Mouse (Mus musculus) adrenal gland, adult 8-10 months (tissue): Measurements from ENCODE around the gene Cenpp. TPM values are rescaled to one million over a fixed set of nuclear protein-coding genes. Genes with fewer than 3 reads are reported as not detected.

Source experiments
- DNase-seq: peaks from one replicate; pipeline ENCODE4 v3.0.0; 2022
- total RNA-seq, 4 experiments: library from RNA; stranded (reverse); gene quantifications; 2 replicates each; pipeline ENCODE4 v1.2.4; 2022

Gene Cenpp
- total RNA-seq = 1 to 10 TPM in 2 of 4 experiments, under 1 TPM in 2; 0.58 to 1.1 (median 0.96) TPM

- DNase-seq = peak; percentile 98
Measured at GRCm38 (mm10) chr13:49652481-49653179, at the start of gene Cenpp, which contains the start of gene Nol8. Gene Cenpp, minus strand, starts transcription at chr13:49652785. Gene Nol8, plus strand, starts transcription at chr13:49653078.

GRCm38 (mm10) chr13:49691056-49691455, 38.5 kb upstream of the Cenpp start:
- DNase-seq = no peak

GRCm38 (mm10) chr13:49684266-49684665, 31.7 kb upstream of the Cenpp start:
- no peak for DNase-seq

- no peak for DNase-seq
Measured at GRCm38 (mm10) chr13:49682233-49682846, 29.8 kb upstream of the Cenpp start.

GRCm38 (mm10) chr13:49681351-49682232, 29.0 kb upstream of the Cenpp start, which contains the start of gene Iars:
Gene Iars, plus strand, starts transcription at chr13:49682100.
- DNase-seq = peak; percentile 98

- DNase-seq = no peak
Measured at GRCm38 (mm10) chr13:49677793-49678192, 25.2 kb upstream of the Cenpp start.

- no peak for DNase-seq
Measured at GRCm38 (mm10) chr13:49653180-49653541, 576 bp upstream of the Cenpp start.

- no peak for DNase-seq
Measured at GRCm38 (mm10) chr13:49651781-49652351, 719 bp downstream of the Cenpp start.

GRCm38 (mm10) chr13:49651136-49651535, 1.4 kb downstream of the Cenpp start:
- DNase-seq = no peak

GRCm38 (mm10) chr13:49646019-49646418, 6.6 kb downstream of the Cenpp start:
- no peak for DNase-seq

GRCm38 (mm10) chr13:49644731-49645529, 7.7 kb downstream of the Cenpp start:
- DNase-seq = no peak

- DNase-seq = no peak
Measured at GRCm38 (mm10) chr13:49643669-49644362, 8.8 kb downstream of the Cenpp start.

GRCm38 (mm10) chr13:49642650-49643049, 9.9 kb downstream of the Cenpp start:
- DNase-seq = peak; percentile 31

GRCm38 (mm10) chr13:49639965-49640364, 12.6 kb downstream of the Cenpp start:
- no peak for DNase-seq

- no peak for DNase-seq
Measured at GRCm38 (mm10) chr13:49629076-49629475, 23.5 kb downstream of the Cenpp start.

- DNase-seq = no peak
Measured at GRCm38 (mm10) chr13:49628167-49628566, 24.4 kb downstream of the Cenpp start.

- no peak for DNase-seq
Measured at GRCm38 (mm10) chr13:49623216-49623615, 29.4 kb downstream of the Cenpp start.

GRCm38 (mm10) chr13:49618365-49618764, 34.2 kb downstream of the Cenpp start:
- DNase-seq = no peak

- DNase-seq = no peak
Measured at GRCm38 (mm10) chr13:49617021-49617420, 35.6 kb downstream of the Cenpp start.

GRCm38 (mm10) chr13:49608589-49609322, 43.8 kb downstream of the Cenpp start:
- no peak for DNase-seq
